Mouse (Mus musculus): ENCODE measurements around the gene Ccnb1. TPM values are rescaled to one million over a fixed set of nuclear protein-coding genes. Genes with fewer than 3 reads are reported as not detected.
"Not testable (repeated sequence)": the region's sequence is repeated elsewhere in the genome, so short reads cannot be mapped to it uniquely, and the experiment has no call there.

Gene Ccnb1
- total RNA-seq, 2 experiments from 2014 or later = 43.5 to 274 TPM

DNA sequence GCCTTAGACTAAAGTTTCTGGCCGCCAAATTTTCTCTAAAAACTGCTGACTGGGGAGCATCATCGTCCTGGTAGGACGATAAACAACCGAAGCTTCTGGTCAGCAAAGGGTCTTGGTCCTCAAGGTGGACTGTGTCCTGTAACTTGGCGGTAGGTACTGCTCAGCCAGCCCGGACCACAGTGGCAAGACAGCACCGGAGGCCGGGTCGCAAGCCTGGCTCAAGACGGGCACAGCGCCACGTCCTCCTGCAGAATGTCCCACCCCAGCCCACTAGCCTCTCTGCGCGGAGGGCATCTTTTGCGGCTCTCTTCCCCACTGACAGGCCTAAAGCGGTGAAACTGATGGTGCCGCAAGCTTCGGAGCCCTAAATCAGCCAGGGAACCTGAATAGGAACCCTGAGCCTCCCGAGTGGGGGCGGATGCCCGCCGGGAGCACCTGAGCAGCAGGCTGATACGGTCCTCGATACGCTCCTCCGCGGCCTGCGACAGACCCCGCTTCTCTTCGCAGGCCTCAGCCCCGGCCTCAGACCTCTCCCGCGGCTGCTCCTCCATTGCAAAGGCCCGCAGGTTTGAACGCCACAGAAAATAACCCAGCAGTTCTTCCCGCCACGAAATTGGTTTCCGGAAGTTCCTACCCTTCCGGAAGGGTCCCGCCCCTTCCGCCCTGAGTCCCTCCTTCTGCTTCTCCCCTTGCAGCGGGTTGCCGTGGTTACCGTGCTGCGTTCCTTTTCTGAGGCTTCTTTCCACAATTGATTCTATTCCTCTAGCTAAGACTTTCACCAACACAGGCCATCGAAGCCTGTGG lies 10.9 kb downstream of the Ccnb1 start, which contains the start of gene Cenph:
TSS of gene Cenph (minus strand) at position 648 of the 804 bp plus-strand sequence.
- ATAC-seq (replicated peaks; ENCODE audit: poor library complexity, severe bottlenecking) = peak; percentile 99

GRCm38 (mm10) chr13:100774704-100775103 lies 11.7 kb downstream of the Ccnb1 start:
- no peak for ATAC-seq (replicated peaks; ENCODE audit: poor library complexity, severe bottlenecking)

- no peak for ATAC-seq (replicated peaks; ENCODE audit: poor library complexity, severe bottlenecking)
These were observed 31.0 kb downstream of the Ccnb1 start for GRCm38 (mm10) chr13:100755329-100755728.

GRCm38 (mm10) chr13:100754186-100754585 lies 32.2 kb downstream of the Ccnb1 start:
- ATAC-seq (replicated peaks; ENCODE audit: poor library complexity, severe bottlenecking) = no peak

GRCm38 (mm10) chr13:100753011-100753410 lies 33.4 kb downstream of the Ccnb1 start:
- ATAC-seq (replicated peaks; ENCODE audit: poor library complexity, severe bottlenecking) = no peak

DNA sequence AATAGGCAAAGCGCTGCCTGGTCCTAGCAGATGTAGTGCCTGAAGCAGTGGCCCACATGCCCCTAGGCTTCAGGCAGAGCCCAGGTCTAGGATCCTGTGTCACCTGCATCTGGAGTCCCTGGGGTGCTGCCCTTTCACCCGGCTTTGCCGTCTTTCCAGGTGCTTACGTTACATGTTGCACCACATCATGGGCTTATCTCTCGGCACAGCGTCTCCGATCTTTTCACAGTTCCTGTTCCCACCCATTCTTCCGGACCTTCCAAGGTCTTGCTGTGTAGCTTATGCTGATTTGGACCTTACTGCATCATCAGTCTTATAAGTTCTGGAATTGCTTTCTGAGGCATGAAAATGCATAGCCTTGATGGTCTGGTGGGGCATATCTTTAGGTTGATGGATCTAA lies 33.8 kb downstream of the Ccnb1 start:
- no peak for ATAC-seq (replicated peaks; ENCODE audit: poor library complexity, severe bottlenecking)

GRCm38 (mm10) chr13:100751402-100751801 lies 35.0 kb downstream of the Ccnb1 start:
- no peak for ATAC-seq (replicated peaks; ENCODE audit: poor library complexity, severe bottlenecking)

- ATAC-seq (replicated peaks; ENCODE audit: poor library complexity, severe bottlenecking) = peak; percentile 98
These were observed 35.6 kb downstream of the Ccnb1 start for GRCm38 (mm10) chr13:100750799-100751198.

GRCm38 (mm10) chr13:100748638-100749037 lies 37.7 kb downstream of the Ccnb1 start:
- ATAC-seq (replicated peaks; ENCODE audit: poor library complexity, severe bottlenecking) = no peak

DNA sequence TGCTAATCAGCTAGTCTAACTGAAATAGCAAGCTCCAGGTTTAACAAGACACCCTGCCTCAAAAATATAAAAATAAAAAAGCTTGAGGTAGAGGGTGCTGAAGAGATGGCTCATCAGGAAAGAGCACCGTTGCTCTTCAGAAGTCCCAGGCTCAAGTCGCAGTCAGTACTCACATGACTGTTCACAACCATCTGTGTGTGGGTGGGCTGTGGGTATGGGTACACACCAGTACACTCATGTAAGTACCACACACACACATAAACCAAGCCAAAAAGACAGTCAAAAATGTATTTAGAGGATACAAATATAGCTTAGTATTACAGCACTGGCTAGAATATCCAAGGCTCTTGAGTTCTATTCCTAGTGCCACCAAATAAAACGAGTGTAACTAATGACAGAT lies 40.3 kb downstream of the Ccnb1 start:
- no peak for ATAC-seq (replicated peaks; ENCODE audit: poor library complexity, severe bottlenecking)

GRCm38 (mm10) chr13:100744036-100744744 lies 42.2 kb downstream of the Ccnb1 start, which contains the start of gene Mrps36:
TSS of gene Mrps36 (minus strand) at chr13:100744659.
- peak; percentile 94 for ATAC-seq (replicated peaks; ENCODE audit: poor library complexity, severe bottlenecking)

GRCm38 (mm10) chr13:100743346-100744035 lies 42.9 kb downstream of the Ccnb1 start:
- peak; percentile 16 for ATAC-seq (replicated peaks; ENCODE audit: poor library complexity, severe bottlenecking)

DNA sequence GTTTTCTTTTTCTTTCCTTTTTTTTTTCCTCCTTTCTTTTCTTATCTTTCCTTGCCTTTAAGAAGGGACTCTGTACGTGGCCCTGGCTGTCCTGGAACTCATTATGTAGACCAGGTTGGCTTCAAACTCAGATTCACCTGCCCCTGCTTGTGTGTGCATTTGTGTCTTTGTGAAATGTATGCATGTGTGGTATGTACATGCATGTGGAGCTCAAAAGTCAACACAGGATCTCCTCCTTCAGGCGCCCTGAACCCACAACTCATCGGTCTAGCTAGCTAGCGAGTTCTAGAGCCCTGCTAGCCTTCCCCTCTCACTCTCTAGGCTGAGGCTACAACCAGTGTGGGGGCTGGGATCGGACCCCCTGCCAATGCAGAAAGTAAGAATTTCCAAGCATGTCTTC lies 43.5 kb downstream of the Ccnb1 start:
- no peak for ATAC-seq (replicated peaks; ENCODE audit: poor library complexity, severe bottlenecking)

GRCm38 (mm10) chr13:100732756-100733155 lies 53.6 kb downstream of the Ccnb1 start:
- ATAC-seq (replicated peaks; ENCODE audit: poor library complexity, severe bottlenecking) = no peak

DNA sequence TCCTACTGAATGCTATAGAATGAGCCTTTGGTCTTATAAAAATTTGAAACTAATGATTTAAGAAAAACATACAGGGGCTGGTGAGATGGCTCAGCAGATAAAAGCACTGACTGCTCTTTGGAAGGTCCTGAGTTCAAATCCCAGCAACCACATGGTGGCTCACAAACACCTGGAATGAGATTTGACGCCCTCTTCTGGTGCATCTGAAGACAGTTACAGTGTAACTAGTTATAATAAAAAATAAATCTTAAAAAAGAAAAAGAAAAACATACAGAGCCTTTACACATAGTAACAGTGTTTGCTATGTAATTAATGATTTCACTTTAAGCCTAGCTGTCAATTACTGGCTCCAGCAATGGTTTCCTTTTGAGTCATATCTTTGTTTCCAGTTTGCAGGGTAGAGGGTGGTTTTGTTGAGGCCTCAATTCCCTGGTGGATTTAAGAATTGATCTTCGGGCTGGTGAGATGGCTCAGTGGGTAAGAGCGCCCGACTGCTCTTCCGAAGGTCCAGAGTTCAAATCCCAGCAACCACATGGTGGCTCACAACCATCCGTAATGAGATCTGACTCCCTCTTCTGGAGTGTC lies 54.8 kb downstream of the Ccnb1 start:
- ATAC-seq (replicated peaks; ENCODE audit: poor library complexity, severe bottlenecking) = not testable (repeated sequence)

DNA sequence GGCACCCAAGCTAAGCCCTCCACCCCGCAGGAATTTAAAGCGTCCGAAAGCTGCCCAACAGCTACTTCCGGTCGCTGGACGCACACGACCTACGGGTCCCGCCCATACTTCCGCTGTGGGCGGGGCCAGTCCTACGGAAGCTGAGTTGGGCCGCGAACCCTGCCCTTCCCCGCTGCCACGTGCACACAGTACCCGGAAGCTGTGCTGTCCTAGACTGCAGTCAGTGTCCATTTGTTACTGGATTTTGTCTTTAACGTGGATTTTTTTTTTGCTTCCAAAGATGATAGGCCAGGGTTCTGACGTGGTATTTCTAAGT lies 55.6 kb downstream of the Ccnb1 start, which contains the start of gene Cdk7:
TSS of gene Cdk7 (minus strand) at position 79 of the 316 bp plus-strand sequence.
- peak; percentile 99 for ATAC-seq (replicated peaks; ENCODE audit: poor library complexity, severe bottlenecking)

GRCm38 (mm10) chr13:100730153-100730860 lies 56.1 kb downstream of the Ccnb1 start:
- ATAC-seq (replicated peaks; ENCODE audit: poor library complexity, severe bottlenecking) = peak; percentile 60

Measured in granulocyte monocyte progenitor cell, adult 5-6 weeks (primary cell).